Mouse (Mus musculus): ENCODE results near the gene Odaph. TPM values are rescaled to one million over a fixed set of nuclear protein-coding genes. Genes with fewer than 3 reads are reported as not detected.

The Odaph gene
- polyA plus RNA-seq, 1 experiment from 2014 or later = 0.60 TPM

DNA sequence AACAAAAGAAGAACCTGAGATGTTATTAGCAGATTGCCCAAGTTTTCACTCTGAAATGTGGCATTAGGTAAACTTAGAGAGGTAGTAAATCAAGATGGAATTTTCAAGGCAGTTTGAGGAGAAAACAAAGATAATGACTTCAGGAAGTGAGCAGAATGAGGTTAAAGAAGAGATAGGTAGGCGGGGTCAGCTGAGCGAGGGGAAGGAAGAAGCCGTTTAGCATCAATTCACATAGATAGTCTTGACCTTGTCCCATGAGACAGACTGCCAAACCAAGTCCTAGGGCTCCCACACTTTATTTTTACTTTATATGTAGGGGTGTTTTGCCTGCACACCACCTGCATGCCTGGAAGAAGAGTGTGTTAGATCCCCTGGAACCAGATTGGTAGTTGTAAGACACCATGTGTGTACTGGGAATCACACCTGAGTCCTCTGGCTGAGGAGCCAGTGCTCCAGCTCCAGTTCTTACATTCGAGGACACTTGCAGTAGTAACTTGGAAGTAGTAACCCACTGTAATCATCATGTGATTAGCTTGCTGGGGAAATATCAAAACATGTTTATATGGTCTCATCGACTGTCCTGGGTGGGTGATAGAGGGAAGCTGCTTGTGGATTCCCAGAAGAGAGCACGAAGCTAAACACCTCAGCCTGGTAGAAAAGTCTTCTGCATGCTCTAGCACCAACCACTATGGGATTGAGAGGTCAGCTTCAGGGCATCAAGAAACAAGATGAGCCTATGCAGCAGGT, 4.1 kb downstream of the Odaph start:
- no peaks in the 10 kb centered on the region for H3K27me3 ChIP-seq
- no peak overlapping the region for H3K27ac ChIP-seq (replicated peaks)
- ATAC-seq (ENCODE audit: insufficient number of reproducible peaks, low FRiP score, low TSS enrichment, low read depth) = no peak
- H3K4me1 ChIP-seq = no peaks in the 10 kb centered on the region
- no peaks in the 10 kb centered on the region for H3K36me3 ChIP-seq
- whole genome bisulfite sequencing = 79% methylated on average over 6 of the region's 6 CpGs
- H3K4me2 ChIP-seq (replicated peaks) = no peak overlapping the region
- H3K9ac ChIP-seq = no peak overlapping the region
- no peak overlapping the region for H3K4me3 ChIP-seq (replicated peaks)
- no peaks in the 10 kb centered on the region for H3K9me3 ChIP-seq (replicated peaks)

DNA sequence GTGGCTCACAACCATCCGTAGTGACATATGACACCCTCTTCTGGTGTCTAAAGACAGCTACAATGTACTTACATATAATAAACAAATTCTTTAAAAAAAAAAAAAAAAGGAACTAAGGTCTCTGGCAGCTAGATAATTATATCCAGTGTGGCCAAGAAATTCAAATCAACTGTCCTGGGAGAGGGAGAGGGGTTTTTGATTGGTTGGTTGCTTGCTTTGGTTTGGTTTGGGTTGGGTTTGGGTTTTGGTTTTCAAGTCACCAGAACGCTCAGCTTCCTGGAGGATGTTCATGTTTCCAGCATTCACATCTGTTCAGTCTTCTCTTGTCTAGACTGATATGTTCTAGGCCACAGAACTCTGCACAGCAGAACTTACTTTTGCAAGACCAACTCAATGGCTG, 5.8 kb downstream of the Odaph start:
- no peak overlapping the region for H3K4me3 ChIP-seq (replicated peaks)
- H3K4me2 ChIP-seq (replicated peaks) = no peak overlapping the region
- ATAC-seq (ENCODE audit: insufficient number of reproducible peaks, low FRiP score, low TSS enrichment, low read depth) = no peak
- no peaks in the 10 kb centered on the region for H3K4me1 ChIP-seq
- H3K9me3 ChIP-seq (replicated peaks) = no peaks in the 10 kb centered on the region
- H3K27me3 ChIP-seq = no peaks in the 10 kb centered on the region
- 82% methylated on average over 2 of the region's 2 CpGs for WGBS
- no peak overlapping the region for H3K27ac ChIP-seq (replicated peaks)
- H3K9ac ChIP-seq = no peak overlapping the region
- H3K36me3 ChIP-seq = no peaks in the 10 kb centered on the region

DNA sequence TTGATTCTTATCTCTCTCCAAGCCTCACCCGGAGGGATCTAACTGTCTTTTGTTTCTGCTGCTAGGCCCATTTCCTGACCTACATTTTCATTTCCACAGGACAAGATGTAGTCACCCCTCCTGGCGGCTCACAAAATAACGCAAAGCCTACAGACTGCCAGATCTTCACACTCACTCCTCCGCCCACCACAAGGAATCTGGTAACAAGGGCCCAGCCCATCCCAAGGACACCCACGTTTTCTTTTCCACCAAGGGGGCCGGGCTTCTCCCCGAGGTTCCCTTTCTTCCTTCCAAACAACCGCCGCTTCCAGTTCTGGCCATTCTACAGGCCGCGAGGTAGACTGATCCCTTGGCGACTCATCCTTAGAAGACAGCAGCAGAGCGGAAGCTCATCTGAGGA, 7.3 kb downstream of the Odaph start:
- no peaks in the 10 kb centered on the region for H3K27me3 ChIP-seq
- no peak overlapping the region for H3K4me3 ChIP-seq (replicated peaks)
- WGBS = 73% methylated on average over 13 of the region's 13 CpGs
- no peak overlapping the region for H3K9ac ChIP-seq
- no peaks in the 10 kb centered on the region for H3K36me3 ChIP-seq
- no peaks in the 10 kb centered on the region for H3K9me3 ChIP-seq (replicated peaks)
- H3K27ac ChIP-seq (replicated peaks) = no peak overlapping the region
- ATAC-seq (ENCODE audit: insufficient number of reproducible peaks, low FRiP score, low TSS enrichment, low read depth) = no peak
- H3K4me2 ChIP-seq (replicated peaks) = no peak overlapping the region
- no peaks in the 10 kb centered on the region for H3K4me1 ChIP-seq

DNA sequence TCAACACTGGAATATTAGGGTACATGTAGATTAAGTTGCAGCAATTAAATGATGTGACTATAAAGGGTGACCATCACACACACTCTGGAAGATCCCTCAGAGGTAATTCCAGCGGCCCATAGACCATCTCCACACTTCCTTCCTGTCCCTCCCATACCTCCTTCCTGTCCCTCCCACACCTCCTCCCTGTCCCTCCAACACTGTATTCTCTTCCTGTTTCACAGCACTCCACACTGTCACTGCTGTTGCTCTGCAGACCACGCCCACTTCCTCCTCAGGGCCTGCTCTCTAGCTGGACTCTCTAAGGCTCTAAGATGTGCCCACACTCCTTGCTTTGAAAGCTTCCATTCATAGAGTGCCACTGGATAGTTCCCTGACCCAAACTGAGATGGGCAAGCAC, 13.5 kb downstream of the Odaph start:
- Histone ChIP-seq H3K27me3 (no peaks in the 10 kb centered on the region), H3K36me3 (no peaks in the 10 kb centered on the region), H3K4me1 (no peaks in the 10 kb centered on the region), H3K27ac (replicated peaks) (no peak overlapping the region), H3K9ac (no peak overlapping the region), H3K4me2 (replicated peaks) (no peak overlapping the region), H3K4me3 (replicated peaks) (no peak overlapping the region), H3K9me3 (replicated peaks) (no peaks in the 10 kb centered on the region)
- WGBS = 63% methylated on average over 2 of the region's 2 CpGs
- ATAC-seq (ENCODE audit: insufficient number of reproducible peaks, low FRiP score, low TSS enrichment, low read depth) = no peak

DNA sequence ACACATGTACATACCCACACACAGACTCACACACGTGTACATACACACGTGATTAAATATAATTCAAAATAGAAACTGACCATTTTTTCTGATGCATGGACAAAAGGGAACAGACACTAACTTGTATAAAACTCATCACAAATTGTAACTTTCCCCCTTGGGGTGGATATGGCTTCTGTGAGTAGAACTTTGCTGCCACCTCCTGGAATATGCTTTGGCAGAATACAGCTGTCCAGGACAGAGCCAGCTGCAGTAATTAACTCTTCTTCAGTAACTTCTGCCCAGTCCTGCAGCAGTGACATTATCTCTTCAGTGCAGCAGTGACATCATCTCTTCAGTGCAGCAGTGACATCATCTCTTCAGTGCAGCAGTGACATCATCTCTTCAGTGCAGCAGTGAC, 15.7 kb downstream of the Odaph start:
- 61% methylated on average over 2 of the region's 2 CpGs for WGBS
- Histone ChIP-seq H3K4me2 (replicated peaks) (no peak overlapping the region), H3K9ac (no peak overlapping the region), H3K27me3 (no peaks in the 10 kb centered on the region), H3K4me1 (no peaks in the 10 kb centered on the region), H3K36me3 (no peaks in the 10 kb centered on the region), H3K27ac (replicated peaks) (no peak overlapping the region), H3K4me3 (replicated peaks) (no peak overlapping the region), H3K9me3 (replicated peaks) (no peaks in the 10 kb centered on the region)
- no peak for ATAC-seq (ENCODE audit: insufficient number of reproducible peaks, low FRiP score, low TSS enrichment, low read depth)

DNA sequence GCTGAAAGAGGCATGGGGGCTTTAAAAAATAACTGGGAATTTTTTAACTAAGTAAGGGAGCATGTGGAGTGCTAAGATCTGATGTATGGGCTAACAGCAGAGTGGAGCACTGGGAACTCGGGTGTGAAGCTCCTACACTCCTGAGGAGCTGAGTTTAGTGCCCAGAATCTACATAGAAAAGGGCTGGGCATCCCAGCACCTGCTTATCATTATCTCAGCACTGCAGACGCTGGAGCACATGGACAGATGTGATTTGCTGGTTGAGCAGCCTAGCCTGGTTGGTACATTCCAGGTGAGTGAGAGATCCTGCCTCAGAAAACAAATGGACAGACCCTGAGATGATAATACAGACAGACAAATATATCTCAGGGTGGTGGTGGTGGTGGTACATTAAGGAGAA, 22.6 kb downstream of the Odaph start:
- H3K27me3 ChIP-seq = no peaks in the 10 kb centered on the region
- H3K36me3 ChIP-seq = no peaks in the 10 kb centered on the region
- H3K9me3 ChIP-seq (replicated peaks) = no peaks in the 10 kb centered on the region
- no peak overlapping the region for H3K4me2 ChIP-seq (replicated peaks)
- 20% methylated on average over 2 of the region's 2 CpGs for WGBS
- H3K4me1 ChIP-seq = no peaks in the 10 kb centered on the region
- no peak for ATAC-seq (ENCODE audit: insufficient number of reproducible peaks, low FRiP score, low TSS enrichment, low read depth)
- no peak overlapping the region for H3K9ac ChIP-seq
- H3K4me3 ChIP-seq (replicated peaks) = no peak overlapping the region
- H3K27ac ChIP-seq (replicated peaks) = no peak overlapping the region

DNA sequence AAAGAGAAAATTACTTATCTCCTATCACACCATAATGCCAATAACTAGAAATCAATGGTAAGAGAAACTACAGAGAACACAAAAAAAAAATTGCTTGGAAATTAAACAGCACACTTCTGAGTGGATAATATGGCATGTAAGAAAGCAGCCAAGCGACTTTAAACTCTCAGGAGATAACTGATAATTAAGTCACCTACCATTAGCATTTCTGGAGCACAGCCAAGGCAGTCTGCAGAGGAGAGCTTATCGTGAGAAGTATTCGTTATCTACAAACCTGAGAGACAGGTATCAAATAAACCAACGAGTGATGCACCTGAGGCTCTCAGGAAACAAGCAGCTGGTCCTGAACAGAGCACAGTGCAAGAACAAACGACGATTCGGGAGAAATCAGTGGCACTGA, 24.5 kb downstream of the Odaph start:
- no peak for ATAC-seq (ENCODE audit: insufficient number of reproducible peaks, low FRiP score, low TSS enrichment, low read depth)
- no peaks in the 10 kb centered on the region for H3K4me1 ChIP-seq
- WGBS = 56% methylated on average over 7 of the region's 7 CpGs
- no peaks in the 10 kb centered on the region for H3K27me3 ChIP-seq
- no peaks in the 10 kb centered on the region for H3K36me3 ChIP-seq
- H3K9ac ChIP-seq = no peak overlapping the region
- no peak overlapping the region for H3K27ac ChIP-seq (replicated peaks)
- no peaks in the 10 kb centered on the region for H3K9me3 ChIP-seq (replicated peaks)
- H3K4me2 ChIP-seq (replicated peaks) = no peak overlapping the region
- no peak overlapping the region for H3K4me3 ChIP-seq (replicated peaks)

DNA sequence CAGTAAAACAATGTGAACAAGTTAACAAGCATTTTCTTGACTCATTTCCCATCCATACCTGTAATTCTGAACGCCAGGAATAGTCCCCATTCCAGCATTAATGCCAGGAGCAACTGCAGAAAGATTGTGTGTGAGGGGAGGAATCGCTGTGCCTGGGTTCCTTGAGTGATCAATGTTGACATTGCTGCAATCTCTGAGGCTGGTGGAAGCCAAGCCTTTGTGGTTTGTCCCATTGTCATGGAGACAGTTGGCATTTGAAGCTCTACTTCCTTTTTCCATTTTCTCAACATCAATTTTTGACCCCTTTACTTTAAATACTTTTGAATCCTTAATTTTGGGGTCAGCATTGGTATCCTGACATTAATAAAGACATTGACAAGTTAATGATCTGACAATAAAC, 32.7 kb downstream of the Odaph start:
- 50% methylated on average over 2 of the region's 2 CpGs for WGBS
- H3K9ac ChIP-seq = no peak overlapping the region
- H3K36me3 ChIP-seq = no peaks in the 10 kb centered on the region
- no peaks in the 10 kb centered on the region for H3K4me1 ChIP-seq
- ATAC-seq (ENCODE audit: insufficient number of reproducible peaks, low FRiP score, low TSS enrichment, low read depth) = no peak
- H3K27ac ChIP-seq (replicated peaks) = no peak overlapping the region
- H3K27me3 ChIP-seq = no peaks in the 10 kb centered on the region
- no peak overlapping the region for H3K4me2 ChIP-seq (replicated peaks)
- no peak overlapping the region for H3K4me3 ChIP-seq (replicated peaks)
- no peaks in the 10 kb centered on the region for H3K9me3 ChIP-seq (replicated peaks)

DNA sequence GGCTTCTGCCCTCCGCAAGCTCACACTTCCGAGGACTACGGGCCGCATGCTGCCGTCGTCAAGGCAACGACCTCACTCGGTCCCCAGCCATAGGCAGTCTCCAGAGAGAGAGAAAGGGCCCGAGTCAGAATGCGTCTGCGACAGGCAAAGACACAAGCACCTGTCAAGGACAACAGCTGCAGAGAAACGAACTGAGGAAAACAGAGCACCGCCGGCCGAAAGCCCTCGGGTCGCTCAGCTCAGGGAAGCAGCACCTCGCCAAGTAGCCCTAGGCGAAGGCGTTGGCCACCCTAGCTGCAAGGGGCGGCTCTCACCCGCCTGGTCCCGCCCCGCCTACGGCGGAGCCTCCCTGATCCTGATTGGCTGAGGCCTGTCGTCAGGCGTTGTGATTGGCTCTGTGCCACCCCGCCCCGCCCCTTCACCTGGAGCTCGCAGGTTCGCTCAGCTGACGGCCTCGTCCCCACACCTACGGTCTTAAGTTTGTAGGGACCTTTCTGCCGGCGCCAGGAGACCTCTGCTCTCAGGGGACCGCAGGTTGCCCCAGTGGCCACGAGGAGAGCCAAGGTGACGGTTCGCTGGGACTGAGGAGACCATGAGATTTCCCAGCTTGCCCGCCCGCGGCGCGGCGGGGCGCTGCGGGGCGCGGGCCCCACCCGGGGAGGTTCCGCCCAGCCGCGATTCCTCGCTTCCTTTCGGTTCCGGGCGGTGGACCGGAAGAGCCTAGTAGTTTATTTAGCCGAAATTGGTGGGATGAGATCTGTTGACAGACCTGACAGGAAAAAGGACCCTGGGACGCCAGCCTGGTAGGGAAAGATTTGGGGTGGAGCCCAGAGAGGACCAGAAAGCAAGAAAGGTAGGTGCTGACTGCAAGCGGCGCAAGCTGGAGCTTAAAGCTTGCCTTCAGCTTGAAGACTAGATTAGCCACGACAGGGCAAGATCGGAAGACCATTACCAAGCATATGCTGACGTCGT, 55.4 kb downstream of the Odaph start:
- WGBS = under 1% methylated on average over 68 of the region's 68 CpGs
- H3K27ac ChIP-seq (replicated peaks) = peak overlapping the region; percentile 76

DNA sequence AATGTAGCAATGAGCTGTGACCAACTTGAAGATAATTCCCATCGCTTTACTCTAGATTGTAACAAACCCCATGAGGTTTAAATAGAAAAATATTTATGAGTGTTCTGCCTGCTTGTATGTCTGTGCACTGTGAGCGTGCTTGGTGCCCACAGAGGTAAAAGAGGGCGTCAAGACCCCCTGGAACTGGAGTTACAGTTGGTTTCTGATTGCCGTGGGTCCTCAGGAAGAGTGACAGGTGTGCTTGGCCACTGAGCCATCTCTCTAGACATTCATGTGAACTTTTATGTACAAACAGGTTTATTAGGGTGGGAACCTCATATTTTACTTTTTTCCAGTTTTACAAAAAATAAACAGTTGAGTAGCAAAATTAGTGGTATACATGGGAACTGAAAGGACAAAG, 56.5 kb downstream of the Odaph start, which contains the start of gene Cdkl2:
Gene Cdkl2 (minus strand): TSS at position 101 of the 400 bp plus-strand sequence.
- peak within 1 kb of the TSS; percentile 37 for H3K9ac ChIP-seq
- H3K4me1 ChIP-seq = no peaks in the 10 kb centered on the region
- peak within 1 kb of the TSS; percentile 70 for H3K4me3 ChIP-seq (replicated peaks)
- no peaks in the 10 kb centered on the region for H3K27me3 ChIP-seq
- H3K9me3 ChIP-seq (replicated peaks) = no peaks in the 10 kb centered on the region
- WGBS = 65% methylated on average over 4 of the region's 4 CpGs
- no peak for ATAC-seq (ENCODE audit: insufficient number of reproducible peaks, low FRiP score, low TSS enrichment, low read depth)
- H3K36me3 ChIP-seq = no peaks in the 10 kb centered on the region
- H3K27ac ChIP-seq (replicated peaks) = peak within 1 kb of the TSS; percentile 76
- H3K4me2 ChIP-seq (replicated peaks) = peak within 1 kb of the TSS; percentile 94

More for the DNA sequence above, 55.4 kb downstream of the Odaph start:
- ATAC-seq (ENCODE audit: insufficient number of reproducible peaks, low FRiP score, low TSS enrichment, low read depth) = peak; percentile 96
- Histone ChIP-seq H3K4me1 (no peaks in the 10 kb centered on the region), H3K4me3 (replicated peaks) (peak overlapping the region; percentile 70), H3K4me2 (replicated peaks) (peak overlapping the region; percentile 94), H3K9me3 (replicated peaks) (no peaks in the 10 kb centered on the region), H3K9ac (peak overlapping the region; percentile 37), H3K27me3 (no peaks in the 10 kb centered on the region), H3K36me3 (no peaks in the 10 kb centered on the region)

Measured in embryonic facial prominence, embryonic 15.5 days (tissue).